Mouse (Mus musculus): Measurements from ENCODE around the gene Ap5s1.
"Not testable (repeated sequence)": the region's sequence is repeated elsewhere in the genome, so short reads cannot be mapped to it uniquely, and the experiment has no call there.

The Ap5s1 gene

DNA sequence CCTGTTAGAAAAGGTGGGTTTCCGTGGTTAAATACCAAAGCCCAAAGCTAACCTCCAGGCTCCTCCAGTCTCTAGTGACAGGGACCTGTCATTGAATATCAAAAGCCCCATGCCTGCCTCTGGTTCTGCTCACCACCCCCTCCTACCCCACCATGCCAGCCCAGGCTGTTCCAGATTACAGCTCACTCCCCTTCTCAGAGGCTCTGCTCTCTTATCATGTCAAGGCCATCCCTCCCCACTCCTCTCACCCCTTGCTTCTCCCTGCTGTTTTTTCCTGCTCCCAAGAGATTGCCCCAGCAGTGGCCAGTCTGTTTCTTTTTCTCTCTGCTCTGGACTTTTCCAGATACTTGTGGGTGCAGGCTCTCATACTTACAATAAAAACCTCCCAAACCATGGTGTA, 16.7 kb downstream of the Ap5s1 start:
- DNase-seq: no peak

DNA sequence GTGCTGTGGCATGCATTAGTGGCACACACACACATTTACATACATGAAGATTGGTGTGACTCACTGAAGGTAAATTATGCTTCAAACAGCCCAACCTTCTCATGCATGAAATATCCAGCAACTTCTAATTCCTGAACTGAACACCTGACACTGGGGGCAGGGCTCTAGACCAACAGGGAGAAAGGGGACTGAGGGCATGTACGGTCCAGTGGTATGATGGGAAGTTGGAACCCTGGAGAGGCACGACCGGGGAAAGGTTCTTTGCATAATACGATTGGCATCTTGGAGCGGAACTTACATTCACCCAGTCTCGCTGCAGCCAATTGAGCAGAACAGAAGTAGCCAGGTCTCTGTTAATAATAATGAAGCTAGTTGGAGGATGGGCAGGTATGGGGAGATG, 18.3 kb downstream of the Ap5s1 start:
- DNase-seq: no peak

DNA sequence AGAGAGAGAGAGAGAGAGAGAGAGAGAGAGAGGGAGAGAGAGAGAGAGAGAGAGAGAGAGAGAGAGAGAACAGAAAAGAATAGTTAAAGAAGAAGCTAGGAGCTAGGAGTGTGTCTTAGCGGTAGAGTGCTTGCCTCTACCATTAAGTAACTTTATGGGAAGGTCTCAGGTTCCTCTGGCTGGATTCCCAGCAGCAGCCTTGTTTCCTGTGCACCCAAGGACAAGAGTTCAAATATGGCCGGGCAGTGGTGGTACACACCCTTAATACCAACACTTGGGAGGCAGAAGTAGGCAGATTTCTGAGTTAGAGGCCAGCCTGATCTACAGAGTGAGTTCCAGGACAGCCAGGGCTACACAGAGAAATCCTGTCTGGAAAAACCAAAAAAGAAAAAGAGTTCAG, 19.8 kb downstream of the Ap5s1 start:
- DNase-seq: not testable (repeated sequence)

DNA sequence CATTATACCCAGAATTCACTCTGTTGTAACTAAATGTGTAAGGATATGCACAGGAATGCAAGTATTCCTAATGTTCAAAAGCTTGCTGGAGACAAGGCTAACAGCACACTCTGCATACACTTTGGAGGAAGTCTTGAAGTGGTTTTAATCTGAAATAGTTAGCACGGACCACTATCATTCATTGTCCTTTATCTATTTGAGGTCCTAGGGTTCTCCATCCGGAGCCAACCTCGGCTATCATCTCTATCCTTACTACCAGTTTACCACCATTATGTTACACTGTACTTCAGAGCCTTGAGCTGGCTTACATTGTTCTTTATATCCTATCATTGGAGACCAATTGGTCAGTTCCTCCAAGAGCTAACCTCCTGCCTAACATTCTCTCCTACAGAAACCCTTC, 20.4 kb downstream of the Ap5s1 start:
- DNase-seq: no peak

DNA sequence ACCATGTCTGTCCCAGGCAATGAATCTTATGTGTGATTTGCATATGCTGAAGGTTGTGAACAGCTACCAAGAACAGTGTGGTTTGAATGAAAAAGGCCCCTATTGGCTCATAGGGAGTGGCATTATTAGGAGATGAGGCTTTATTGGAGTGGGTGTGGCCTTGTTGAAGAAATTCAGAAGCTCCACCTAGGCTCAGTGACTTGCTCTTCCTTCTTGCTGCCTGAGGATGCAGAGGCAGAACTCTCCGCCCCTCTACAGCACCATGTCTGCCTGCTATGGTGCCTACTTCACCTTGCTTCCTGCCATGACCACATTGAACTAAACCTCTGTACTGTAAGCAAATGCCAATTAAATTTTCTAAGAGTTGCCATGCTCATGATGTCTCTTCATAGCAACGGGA, 25.7 kb downstream of the Ap5s1 start:
- no peak for DNase-seq

DNA sequence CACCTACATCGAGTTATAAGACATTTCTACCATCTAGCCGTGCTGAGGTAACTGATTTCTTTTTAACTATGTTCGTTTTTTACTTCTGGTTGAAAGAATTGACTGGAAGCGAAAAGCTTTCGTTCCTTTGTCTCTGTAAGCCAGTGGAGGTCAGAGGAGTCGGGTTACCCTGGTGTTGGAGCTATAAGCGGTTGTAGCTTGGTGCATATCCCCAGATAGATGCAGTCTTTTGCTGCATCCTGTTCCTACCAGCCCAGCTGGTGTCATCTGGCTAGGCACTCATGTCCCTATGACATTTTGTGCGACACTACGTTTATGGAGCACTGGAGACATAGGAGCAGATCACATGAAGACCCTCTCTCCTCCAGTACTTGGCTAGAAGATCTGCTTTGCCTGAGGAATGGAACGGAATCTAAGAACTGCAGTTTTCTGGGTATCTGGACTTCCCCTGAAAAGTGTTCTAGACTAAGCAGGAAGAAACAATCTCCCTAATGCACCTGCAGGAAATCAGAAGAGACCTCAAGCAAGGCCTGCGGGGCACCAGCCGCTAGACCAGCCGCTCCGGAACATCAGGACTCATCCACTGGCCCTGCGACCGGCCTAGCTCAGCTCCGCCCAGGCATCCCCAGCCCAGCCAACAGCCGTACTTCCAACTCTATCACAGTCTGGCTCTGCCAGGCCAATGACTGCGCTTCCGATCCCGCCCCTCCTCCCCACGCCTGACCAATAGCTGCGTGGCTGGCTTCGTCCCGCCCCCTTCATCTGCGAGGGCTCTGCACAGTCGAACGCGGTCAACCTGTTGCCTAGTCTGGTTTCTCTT, 26.6 kb downstream of the Ap5s1 start, which contains the start of gene Mavs:
Gene Mavs (plus strand): TSS at position 757 of the 820 bp plus-strand sequence.
- peak; percentile 93 to 95 for DNase-seq

DNA sequence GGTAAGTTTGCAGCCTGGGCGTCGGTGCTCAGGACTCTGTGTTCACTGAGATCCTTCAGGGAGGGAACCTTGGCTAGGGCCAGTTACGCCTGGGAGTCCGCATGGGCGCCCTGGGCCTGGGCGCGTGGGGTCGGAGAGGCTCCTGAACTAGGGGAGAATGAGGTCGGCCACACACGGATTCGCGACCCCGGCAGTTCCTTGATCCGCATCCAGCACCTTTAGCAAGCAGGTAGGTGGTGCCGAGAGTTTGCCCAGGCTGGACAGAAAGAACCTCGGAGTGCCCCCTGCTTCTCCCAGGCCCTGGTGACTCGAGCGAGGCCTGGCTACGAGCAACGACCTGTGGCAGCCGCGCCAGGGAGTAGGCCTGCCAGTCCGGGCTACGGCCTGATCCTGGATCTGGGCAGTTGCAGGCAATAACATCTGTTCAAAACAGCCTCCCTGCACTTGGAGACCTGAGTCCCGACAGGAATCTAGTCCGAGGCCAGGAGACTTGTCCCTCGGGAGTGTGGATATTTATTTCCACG, 27.3 kb downstream of the Ap5s1 start:
- no peak for DNase-seq

DNA sequence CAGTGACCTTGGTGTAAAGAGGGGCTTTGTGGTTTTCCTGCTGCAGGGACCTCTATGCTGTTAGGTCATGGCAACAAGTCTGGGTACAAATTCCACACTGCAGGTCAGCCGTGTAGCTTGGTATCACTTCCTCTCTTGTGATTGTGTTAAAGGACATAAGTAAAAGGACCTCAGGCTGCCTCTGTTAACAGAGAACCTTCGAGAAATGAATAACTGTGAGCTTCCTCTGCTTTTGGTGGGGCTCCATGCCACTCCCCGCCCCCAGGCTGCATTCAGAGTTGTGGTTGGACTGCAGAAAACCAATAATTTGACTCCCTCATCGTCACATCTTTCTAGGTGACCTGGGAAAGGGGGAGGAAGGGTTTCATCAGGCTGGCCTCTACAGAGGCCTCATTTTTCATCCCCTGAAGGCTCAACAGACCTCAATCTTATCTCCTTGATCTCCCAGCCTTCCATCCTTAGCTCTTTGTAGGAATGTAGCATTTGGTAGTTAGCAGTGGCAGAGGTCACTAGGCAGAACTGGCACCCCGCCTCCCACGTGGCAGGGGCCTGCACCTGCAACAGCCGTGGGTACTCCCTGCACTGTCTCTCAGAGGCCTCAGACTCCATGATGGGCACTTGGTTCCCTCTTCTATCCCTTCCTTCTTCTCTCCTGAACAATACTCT, 28.2 kb downstream of the Ap5s1 start:
- no peak for DNase-seq

DNA sequence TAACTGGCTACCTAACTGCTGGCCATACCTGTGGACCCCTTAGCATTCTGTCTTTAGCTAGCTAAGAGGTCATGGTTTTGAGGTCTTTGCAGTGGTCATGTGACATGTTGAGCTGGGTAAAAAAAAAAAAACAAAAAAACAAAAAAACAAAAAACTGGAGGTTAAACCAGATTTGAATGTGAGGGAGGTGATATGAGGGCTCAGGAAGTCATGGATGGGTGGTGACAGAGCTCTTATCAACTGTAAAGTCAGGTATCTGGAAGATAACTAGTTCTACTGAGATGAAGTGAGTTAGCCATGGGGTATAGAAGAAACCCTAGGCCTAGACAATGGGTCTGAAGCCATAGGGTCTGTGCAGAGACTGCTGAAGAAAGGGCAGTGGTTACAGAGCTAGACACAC, 35.3 kb downstream of the Ap5s1 start:
- no peak for DNase-seq

DNA sequence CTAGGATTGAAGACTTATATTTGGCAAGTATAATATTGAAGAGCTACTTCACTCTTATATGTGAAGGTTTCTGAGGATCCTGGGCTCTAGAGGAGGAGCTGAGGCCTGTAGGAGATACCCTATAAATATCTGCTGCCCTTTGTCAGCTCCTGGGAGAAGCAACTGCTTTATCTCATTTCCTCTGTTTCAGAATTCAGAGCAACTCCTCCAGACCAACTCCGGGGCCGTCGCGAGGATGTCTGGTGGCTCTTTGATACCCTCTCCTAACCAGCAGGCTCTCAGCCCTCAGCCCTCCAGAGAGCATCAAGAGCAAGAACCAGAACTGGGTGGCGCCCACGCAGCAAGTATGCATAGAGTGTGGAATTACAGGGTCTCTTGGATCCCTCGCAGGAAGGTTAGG, 36.1 kb downstream of the Ap5s1 start:
- DNase-seq: no peak

DNA sequence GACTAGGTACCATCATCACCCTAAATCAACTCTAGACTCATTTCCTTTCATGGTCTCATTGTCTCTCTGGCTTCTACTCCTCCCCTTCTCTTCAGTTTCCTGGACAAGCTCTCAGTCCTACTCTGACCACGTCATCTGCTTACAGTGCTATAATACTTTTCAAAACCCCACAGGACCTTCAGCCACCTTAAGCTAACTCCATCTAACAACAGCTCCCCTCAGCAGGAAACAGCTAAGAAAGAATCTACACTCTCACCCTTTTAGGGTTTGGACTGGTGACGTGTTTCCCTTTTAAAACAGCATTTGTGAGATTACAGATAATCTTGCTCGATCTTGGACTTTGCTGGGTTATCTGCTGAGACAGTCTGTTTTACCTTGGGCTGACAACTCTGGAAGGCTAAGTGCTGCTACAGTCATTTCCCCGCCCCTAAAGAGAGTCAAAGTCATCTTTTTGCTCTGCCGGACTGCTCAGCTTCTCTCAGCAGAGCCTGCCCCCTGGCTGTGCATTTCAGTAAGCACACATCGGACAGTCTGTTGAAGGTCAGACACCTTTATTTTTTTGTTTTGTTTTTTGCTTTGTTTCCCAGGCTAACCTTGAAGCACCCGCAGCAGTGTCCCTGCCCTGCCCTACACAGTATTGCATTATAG, 46.9 kb downstream of the Ap5s1 start:
- DNase-seq: peak; percentile 58 to 59

DNA sequence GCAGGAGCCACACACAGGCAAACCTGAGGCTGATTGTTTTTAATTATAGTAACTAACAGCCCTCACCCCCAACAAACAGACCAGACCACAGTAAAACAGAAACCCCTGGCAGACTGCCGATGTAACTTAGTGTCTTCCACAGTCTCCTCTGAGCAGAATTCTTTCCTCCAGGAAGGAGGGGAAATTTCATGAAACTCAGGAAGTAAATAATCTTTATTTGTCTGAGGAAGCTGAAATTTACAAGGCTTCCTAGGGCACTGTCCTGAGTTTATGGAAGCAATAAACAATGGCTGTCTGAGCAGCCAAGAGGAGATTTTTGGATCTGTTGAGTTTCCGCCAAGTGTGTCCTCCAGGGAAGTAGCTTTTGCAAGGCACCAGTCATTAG, 47.4 kb downstream of the Ap5s1 start:
- no peak for DNase-seq

DNA sequence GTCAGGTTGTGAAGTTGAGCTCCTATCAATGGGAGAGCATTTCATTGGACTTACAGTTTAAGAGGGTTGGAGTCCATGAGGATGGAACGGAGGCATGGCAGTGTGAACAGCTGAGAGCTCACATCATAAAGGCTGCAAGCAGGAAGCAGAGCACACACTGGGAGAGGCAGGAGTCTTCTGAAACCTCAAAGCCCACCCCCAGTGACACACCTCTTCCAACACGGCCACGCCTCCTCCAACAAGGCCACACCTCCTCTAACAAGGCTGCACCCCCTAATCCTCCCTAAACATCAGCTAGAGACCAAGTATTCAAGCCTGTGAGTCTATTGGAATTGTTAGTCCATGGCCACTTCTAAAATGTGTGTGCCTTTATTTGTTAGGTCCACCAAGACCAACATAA, 48.9 kb downstream of the Ap5s1 start:
- peak in 1 of 2 experiments; percentile 46 for DNase-seq

DNA sequence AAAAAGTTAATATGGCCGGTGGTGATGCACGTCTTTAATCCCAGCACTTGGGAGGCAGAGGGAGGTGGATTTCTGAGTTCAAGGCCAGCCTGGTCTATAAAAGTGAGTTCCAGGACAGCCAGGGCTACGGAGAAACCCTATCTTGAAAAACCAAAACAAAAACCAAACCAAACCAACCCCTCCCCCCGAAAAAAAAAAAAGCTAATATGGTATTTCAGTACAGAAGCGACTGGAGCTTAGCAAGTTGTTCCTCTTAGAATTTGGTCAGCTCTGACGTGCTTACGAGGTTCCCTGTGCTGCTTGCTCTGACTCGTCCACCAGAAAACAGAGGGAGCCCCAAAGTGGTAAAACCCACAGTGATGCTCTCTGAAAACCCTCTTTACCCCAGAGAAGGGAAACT, 51.8 kb downstream of the Ap5s1 start:
- DNase-seq: no peak

DNA sequence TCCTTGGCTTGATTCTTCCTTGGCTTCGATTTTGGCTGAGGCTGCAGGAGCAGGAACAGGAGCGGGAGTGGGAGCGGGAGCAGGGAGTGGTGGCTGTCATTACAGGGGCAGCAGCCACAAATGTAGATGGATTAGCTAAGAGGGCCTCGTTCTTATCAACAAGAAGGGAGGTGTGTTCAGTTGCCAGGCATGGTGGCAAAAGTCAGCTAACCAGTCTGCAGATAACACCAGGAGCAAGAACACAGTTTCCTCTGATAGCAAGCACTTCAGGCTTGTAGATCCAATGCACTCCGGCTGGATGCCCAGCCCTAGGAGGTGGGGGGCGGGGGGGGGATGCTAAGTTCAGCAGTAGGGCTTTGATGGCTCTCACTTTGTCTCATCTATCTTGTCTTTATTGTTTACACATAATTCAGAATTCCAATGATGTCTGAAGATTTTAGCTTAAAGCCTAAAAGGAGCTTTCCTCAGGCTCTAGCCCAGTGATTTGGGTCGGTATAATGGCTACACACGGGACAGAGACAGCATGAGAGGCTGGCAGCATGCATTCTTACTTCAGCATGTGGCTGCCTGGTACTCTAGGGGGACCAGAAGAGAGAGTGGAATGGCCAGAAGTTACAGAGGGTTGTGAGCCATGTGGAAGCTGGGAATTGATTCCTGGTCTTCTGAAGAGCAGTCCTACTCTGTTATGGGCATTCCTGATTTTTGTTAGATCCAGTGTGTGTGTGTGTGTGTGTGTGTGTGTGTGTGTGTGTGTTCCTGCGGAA, 53.8 kb downstream of the Ap5s1 start:
- DNase-seq: no peak

DNA sequence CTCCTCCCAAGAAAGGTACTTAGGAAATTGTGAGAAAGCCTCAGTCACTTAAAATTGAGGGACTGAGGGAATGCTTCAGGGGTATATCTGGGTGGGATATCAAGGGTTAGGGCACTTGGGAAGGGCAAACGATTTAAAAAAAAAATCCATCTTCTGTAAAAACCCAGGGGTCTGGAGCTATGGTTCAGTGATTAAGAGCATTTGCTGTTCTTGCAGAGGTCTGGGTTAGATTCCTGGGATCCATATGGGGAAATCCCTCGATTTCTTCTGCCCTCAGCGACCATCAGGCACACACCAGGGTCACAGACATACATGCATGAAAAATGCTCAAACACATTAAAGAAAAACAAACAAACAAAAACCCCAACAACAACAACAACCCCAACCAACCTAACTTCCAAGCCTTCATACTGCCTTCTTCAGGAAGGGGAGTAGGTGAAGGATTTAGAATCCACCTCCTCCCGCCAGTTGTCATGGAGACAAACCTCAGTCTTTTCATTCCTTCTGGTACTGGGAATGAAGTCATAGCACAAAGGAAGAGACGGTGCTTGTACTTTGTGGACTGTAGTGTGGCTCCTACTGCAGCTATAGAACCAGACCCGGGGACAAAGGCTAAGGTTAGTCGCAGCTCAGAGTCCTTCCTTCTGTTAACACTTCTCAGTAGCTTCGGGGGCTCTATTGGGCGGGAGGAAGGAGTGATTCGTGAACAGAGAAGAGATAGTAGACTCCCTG, 54.8 kb downstream of the Ap5s1 start:
- no peak for DNase-seq

DNA sequence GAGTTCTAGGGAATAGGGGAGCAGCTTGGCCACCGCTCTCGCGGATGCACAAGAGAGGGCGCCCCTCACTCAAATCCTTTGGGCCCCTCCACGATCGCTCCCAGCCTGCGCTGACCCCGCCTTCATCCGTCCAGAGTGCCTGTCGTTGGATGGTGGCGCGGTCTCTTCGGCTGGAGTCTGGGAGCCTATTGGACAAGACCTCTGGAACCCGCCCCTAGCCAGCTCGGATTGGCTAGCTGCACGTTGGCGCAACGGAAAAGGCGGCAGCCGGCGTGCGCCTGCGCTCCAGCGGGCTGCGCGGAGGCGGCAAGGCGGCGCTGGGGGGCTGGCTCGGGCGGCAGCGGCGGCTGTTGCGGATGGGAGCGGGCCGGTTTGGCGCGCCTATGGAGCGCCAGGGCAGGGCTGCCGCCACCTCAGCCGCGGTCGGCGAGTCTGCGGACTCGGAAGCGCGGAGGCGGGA, 55.4 kb downstream of the Ap5s1 start, which contains the start of gene Pank2:
Gene Pank2 (plus strand): TSS at position 283 of the 460 bp plus-strand sequence.
- peak; percentile 97 to 99 for DNase-seq

All from thymus, postnatal 36 days (tissue).